Mouse (Mus musculus) lung, postnatal 10 days (tissue): Measurements from ENCODE around the gene Nfx1.

Experiments used
- DNase-seq: peaks from one replicate; pipeline ENCODE4 v3.0.0; 2021

Nfx1 gene

DNA sequence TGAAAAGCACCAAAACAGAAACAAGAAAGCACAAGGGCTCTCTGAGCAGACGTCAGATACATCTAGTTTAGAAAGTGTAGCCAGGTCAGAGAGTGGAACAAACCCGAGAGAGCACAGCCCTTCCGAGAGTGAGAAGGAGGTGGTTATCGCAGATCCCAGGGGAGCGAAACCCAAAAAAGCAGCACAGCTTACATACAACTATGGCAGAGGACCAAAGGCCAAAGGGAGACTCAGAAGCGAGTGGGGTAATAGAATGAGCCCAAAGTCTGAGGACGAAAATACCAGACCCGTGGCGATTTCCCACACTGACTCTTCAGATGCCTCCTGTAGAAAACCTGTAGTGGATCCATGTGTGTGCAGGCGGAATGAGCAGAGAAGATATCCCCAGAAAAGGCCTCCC lies 5.9 kb downstream of the Nfx1 start:
- no peak for DNase-seq

DNA sequence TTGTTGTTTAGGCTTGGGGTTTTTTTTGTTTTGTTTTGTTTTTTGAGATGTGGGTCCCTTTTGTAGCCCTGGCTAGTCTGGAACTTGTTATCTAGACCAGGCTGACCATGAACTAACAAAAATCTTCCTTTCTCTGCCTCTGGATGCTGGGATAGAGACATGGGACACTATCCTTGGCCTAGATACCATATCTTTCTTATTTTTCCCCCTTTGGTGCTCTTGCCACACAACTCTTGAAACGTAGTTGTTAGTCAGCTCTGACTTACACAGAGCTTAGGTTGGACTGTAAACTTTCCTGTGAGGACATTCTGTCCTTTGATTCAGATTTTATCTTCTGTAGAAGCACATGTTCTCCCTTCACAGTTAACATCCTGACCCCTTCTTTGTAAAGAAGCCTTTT lies 8.7 kb downstream of the Nfx1 start:
- no peak for DNase-seq

DNA sequence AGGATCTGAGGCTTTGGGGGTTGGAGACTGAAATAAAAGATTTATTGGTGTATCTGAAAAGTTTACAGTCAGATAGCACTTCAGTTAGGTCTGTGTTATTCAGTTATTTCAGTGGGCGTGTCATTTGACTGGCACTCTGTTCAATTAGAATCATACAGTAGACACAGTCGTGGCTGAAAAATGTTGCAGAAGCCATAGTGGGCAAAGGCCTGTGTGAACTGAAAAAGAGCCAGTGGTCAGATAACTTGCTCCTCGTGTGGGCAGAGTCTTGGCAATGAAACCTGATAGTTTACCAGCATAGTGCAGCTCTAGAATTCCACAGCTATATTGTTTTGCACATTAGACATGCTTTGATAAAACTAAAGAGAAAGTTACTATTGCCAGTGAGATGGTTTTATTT lies 11.8 kb downstream of the Nfx1 start:
- DNase-seq = no peak

DNA sequence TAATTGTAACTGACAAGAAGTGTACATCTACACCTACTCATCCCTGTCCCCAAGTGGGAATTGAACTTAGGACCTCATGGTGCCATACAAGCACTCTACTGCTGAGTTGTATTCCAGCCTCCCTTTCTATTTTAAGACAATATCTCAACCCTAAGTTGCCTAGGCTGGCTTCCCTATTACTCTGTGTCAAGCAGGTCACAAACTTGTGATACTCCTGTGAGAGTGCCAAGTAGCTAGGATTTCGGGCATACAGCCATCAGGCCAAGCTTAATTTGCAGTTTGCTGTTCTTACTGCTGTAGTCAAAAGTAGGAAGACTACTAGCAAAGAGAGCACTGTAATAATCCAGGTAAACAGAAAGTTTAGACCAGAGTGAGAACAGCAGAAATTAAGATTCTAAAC lies 13.0 kb downstream of the Nfx1 start:
- peak; percentile 6 for DNase-seq

DNA sequence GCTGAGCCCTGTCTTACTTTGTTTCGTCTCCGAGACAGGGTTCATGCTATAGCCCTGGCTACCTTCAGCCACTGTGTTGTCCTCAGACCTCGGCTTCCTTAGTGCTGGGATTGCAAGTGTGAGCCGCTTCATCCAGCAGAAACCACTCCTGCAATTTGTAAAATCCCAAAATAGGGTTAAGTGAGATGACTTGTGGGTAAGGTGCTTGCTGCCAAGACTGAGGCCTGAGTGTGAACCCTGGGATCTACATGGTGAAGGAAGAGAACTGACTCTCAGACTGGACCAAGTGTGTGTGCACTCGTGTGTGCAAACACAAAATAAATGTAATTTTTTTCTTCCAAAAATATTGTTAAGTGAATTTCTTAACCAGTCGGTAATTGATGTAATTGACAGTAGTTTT lies 18.9 kb downstream of the Nfx1 start:
- DNase-seq = no peak

DNA sequence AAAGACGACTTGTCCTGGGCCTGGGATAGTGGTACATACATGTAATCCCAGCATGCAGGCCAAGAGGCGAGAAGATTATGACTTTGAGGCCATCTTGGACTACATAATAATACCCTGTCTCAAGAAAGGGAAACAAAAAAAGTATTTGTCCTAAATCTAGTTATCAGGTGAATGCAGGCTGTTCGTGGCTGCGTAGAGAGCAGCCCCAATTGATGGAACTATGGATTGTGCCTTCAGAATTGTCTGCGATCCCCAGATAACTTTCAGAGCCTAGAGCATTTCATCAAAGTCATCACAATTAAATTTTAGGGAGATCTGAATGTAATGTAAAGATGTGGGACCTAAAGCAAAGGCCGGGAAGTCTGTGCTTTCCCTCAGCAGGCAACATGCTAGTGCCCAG lies 25.6 kb downstream of the Nfx1 start:
- DNase-seq = no peak

DNA sequence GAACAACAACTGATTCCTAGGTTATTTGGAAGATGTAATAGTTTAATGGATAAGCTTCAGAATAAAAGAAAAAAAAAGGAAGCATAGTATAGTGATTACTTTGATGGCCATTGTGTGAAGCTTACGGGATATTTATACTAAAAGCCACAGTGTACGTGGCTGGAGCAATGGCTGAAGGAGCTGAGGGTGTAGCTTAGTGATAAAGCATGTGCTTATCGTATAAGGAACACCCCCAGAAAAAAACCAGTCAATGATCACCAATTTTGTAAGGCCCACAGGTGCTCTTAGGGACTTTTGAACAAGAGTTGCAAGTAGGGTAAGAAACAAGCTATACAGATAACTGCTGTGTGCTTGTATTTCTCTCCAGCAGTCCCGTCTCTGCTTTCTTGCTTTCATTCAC lies 27.2 kb downstream of the Nfx1 start:
- DNase-seq = no peak

DNA sequence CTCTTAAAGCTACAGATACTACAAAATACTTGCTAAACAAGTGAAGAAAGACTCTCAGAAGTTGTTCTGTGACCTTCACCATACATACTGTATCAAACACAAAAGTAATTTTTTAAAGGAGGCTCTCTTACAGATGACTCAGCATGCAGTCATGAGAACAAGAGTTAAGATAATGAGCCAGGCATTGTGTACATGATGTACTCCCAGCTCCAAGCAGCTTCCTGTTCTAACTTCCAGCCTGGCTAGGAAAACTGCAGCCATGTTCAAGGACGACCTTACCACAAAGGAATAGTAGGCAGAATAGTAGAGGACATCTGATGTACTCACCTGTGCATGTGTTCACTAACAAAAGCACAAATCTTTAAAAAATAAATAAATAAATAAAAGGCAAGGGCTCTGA lies 29.6 kb downstream of the Nfx1 start:
- DNase-seq = no peak

DNA sequence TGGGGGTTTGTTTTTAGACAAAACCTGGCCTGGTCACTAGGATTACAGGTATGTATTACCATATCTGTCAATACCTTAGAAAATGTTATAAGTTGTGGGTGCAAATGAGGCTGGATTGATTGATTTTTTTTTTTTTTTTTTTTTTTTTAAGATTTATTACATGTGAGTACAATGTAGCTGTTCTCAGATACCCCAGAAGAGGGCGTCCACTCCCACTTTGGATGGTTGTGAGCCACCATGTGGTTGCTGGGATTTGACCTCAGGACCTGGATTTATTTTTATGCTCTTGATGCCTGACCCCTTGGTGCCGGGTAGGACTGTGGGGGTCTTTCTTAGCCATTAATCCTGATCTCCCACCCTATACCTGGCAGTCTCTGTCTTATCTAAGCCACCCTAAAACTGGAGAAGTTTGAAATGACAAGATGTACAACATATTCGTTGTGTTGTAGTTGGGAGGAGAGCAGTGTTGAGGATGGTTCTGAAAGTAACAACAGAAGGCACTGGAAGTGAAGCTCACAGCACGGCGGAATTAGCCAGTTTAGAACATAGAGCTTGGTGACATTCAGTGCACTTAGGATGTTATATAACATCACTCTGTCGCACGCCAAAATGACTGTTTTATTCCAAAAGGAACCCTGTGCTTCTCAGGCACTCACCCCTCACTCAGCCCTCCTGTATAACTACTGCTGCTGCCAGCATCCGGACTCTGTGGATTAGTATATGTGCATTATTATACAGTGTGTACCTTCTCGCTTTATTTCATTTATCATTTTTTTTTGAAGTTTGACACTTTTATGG lies 30.3 kb downstream of the Nfx1 start:
- DNase-seq = peak; percentile 5

DNA sequence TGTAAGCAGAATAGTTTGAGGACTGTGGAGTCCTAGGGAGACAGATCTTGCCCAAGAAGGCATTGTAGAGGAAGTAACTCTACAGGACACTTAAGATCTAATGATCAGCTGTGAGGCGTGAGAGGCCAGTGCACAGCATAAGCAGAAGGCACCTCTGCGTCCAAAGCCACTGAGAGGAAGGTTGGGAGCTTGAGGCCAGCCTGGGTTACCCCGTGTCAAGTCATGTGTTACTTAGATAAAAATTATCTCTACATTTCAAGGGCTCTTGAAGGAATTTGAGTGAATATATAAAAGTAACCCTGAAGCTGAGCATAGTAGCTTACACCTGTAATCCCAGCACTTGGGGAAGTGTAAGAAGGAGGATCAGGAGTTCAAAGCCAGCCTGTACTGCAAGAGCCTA lies 42.6 kb downstream of the Nfx1 start:
- no peak for DNase-seq

DNA sequence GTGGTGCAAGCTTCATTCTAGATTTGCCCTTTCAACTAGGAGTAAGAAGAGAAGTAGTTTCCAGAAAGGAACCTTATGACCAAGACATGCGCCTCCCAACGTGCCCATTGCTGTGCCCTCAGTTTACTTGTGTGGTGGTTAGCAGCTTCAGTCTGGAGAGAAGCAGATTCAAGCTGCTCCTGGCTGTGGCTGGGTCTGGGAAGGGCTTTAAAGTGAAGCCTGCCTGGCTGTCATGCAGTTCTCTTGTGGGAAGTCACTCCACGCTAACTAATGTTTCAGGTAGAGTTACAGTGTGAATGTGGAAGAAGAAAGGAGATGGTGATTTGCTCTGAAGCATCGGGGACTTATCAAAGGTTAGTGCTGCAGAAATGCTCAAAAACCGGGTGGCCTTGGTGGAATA lies 45.1 kb downstream of the Nfx1 start:
- no peak for DNase-seq

DNA sequence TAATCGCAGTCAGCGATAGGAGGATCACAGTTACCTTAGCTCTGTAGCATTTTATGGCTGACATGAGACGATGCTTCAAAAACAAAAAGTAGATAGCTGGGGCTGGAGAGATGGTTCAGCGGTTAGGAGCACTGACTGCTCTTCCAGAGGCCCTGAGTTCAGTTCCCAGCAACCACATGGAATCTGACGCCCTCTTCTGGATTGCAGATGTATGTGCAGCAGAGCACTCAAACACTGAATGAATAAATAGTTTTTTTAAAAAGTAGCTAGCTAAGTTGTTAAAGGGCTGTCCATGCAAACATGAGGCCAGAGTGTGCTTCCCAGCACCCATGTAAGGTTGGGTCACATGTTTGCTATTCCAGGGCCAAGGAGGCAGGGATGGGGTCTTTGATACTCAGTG lies 50.4 kb downstream of the Nfx1 start:
- DNase-seq = no peak

DNA sequence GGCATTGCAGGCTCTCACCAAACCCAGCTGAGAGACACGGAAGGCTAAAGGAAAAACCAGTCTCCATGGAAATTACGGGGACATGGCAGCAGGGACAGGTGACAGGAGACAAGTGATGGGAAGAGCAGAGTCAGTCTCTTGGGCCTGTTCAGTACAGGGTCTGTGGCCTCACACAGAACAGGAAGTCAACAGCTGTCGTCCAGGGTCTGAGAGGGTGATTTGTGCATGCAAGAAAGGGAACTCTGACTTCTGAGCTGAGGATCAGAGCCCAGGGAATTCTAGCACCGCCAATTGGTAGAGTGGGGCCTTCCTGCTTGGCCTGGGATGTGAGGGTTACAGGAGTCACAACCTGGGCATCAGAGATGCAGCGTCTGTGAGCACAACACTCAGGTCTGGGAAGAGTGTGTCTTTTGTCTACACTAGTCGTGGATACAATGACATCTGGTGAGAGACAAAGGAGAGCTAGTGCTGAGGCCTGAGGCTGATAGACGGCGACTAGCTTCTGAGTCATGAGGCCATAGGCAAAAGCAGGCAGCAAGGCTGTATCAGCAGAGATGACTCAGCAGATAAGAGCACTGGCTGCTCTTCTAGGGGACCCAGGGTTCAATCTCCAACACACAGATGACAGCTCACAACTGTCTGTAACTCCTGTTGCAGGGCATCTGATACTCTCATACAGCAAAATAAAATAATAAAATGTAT lies 55.5 kb downstream of the Nfx1 start:
- DNase-seq = no peak

DNA sequence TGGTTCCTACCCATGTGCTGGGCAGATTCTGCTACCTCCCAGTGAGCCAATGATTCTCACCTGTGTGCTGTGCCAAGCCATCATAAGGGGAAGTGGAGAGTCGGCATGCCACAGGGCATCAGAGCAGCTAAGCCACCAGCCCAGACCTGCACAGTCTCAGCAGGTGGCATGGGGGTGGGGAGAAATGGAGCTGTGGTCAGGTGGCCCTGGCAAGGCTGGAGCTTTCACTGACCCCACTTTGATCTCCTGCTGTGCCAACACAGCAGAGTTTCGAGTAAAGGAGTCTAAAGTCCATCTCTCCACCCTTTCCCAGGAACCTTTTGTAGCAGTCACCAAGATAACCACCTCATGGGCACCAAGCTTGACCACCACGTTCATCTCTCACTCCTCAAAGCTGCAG lies 57.2 kb downstream of the Nfx1 start:
- no peak for DNase-seq

DNA sequence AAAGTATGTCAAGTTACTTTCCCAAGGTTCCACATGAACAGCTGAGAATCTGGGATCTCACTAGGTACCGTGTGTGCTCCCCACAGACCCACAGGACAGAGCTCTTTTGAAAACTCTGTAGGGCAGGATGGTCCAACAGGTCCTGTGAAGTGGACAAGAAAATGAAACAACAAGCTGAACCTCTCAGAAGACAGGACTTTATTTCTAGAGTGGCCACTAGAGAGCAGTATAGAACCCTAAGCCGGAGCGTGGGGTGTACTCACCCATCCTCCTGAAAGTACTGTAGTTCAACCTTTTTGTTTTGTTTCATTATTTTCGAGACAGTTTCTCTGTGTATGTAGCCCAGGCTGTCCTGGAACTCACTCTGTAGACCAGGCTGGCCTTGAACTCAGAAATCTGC lies 57.6 kb downstream of the Nfx1 start:
- DNase-seq = no peak

DNA sequence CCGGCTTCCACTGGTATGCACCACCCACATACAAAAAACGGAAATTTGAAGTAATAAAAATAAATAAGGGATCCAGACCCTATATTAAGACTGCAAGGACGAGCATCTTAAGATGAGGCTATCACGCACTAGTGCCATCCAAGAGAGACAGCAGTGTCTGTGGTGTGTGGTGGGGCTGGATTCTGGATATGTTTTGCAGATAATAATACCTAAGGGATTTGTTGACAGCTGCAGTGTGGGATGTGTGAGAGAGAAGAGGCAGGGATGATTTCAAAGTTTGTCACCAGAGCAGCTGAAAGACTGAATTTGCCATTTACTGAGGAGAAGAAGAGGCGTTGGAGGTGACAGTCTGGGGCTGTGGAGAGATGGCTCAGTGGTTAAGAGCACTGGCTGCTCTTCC lies 58.7 kb downstream of the Nfx1 start:
- DNase-seq = no peak

DNA sequence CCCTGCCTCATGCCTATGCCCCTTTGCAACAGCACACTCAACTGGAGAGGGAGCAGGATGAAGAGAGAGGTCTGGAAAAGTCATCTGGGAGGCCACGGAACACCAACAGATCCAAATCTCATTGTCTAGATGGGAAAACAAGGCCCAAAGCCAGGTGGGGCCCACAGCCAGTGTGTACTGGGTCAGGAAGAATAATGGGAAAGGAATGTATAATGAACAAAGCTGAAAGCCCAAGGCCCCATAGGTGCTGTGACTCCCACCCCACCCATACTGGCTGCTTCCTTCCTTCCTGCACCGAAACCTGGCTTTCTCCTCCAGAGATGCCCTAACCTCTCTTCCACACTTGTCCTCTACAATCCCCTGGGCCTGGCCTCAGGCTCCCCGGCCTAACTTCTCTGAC lies 60.5 kb downstream of the Nfx1 start:
- no peak for DNase-seq

DNA sequence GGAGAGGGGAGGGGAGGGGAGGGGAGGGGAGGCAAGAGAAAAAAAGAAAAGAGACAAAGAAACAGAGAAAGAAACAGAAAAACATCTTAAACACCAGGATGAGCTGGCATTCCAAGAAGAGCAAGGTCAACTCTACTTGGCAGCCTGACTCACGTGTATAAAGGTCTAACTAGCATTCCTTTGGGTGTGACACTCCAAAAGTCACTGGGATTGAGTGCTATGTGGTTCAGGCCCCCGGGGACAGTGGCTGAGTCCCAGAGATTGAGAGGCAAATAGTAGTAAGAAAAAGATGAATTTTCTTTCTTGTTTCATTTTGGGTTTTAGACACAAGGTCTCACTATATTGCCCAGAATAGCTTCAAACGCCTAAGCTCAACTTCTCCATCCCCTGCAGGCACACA lies 67.2 kb downstream of the Nfx1 start:
- no peak for DNase-seq

DNA sequence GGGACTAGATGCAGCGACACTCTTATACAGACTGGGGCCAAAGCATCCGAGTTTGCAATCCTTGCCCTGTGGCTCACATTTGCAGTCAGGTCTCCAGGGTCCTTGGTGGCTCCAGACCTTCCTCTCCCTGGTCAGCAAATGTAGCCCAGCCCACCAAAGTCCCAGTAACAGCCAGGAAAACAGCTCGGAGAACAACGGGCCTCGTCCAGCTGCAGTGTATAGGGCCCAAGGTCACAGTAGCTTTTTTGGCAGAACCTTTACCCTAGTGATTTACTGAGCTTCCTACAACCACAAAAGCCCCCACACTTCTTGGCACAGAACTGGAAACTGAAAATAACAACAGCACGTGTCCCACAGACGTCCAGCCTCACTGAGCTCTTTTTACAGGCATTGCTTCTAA lies 70.3 kb downstream of the Nfx1 start:
- DNase-seq = peak; percentile 11

DNA sequence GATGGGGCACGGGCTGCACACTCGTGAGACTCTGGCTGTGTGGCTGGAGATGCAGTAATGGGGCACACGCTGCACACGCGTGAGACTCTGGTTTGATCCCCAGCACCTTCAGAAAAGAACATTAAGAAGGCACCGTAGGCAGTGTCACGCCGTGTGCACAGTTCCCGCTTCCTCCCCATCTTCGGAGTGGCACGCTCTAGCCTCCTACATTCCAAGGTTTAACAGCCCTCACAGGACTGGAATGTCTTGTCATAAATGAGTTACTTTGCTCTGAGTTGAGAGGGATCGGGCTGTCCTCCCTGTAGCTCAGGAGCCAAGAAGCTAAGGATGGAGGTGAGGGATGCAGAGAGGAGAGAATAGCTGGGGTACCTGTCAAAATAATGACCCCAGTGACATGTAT lies 72.2 kb downstream of the Nfx1 start:
- DNase-seq = no peak

DNA sequence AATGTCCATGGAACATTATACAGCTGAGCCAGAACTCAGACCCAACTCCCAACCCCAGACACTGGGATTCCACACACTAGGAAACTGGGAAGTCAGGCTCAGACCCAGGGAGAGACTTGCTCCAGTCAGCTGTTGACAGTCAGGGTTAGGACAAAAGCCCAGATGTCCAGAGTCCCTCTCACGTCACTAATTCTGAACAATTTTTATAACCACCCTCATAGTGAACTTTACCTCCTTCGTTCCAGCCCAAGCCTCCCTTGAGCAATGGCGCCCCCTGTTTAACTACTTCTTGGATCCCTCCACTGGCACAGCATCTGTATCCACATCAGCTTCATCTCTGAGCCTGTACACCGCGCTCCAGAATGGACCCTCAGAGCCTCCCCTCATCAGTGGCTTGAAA lies 73.3 kb downstream of the Nfx1 start:
- peak; percentile 14 for DNase-seq

DNA sequence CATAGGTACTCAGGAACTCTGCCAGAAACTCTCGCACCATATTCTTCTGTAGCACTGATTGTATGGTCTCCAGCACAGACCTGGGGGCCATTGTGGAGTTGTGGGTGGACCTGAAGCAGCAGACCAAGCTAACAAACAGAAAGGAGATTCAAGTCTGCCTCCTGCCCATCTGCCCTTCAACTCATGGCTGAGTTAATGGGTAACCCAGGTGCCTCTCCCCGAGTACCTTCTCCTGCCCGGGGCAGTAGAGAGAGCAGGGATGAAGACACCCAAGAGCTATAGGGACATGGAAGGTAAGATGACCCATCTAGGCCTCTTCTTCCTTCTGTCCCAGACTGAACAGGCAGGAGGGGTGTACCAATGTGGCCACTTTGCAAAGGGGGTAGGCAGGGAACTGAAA lies 74.6 kb downstream of the Nfx1 start:
- DNase-seq = no peak

DNA sequence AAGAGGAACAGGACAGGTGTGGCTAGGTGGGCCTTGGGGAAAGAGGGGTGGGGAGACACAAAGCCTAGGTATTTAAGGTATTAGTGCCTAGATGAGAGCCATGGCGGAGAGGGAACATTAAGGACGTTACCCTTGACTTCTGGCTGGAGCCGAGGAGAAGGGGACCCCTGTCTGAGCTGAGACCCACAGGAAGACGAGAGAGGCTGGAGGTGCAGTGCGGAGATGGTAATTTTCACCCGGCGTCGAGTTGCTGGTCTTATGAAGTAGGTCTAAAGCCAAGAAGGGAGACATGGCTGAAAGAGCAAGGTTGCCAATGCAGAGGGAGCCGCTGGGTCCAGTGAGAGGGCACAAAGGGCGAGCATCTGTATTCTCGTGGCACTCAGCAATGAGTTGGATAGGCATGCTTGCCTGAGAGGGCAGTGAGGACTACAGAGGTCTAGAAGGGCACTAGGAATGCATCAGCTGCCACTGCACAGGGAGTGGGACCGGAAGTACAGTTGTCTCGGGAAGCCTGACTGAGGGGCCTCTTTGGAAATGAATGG lies 75.6 kb downstream of the Nfx1 start:
- DNase-seq = no peak

DNA sequence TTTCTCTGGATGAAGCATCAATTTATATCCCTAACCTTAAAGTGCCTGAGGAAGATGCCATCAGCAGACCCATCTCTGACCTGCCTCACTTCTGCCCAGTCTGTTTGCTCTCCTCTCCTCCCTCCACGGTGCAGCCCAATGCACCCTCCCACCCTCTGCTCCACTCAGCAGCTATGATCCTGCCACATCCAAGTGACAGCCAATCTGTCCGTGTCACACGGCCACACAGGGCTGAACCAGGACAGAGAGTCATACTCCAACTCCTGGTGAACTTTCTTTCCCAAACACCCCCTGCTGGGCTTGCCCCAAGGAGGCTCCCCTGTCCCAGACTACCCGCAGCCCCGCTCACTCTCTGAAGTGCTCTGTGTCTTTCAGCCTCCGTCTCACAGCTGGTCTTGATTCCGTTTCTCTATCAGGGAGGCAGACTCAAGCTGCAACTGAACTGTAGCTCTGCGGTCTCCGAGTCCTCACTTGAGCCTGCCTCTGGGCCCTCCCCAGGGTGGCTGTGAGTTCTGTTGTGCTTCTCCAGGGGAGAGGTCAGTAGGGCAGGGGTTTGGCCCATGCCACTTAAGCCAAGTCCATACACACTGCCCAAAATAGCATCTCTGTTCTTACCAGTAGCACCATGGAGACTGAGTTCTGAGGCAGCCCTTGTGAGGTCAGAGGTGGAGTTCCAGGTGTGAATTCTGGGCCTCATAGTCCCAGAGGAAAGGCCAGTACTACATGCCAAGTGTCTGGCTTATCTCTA lies 77.0 kb downstream of the Nfx1 start, which contains the start of gene Aqp7:
Aqp7 (minus strand) TSS at position 616 of the 748 bp plus-strand sequence.
- no peak for DNase-seq
